Comparison of ENCODE assay signal across 16 mouse cellular contexts in the genomic region with DNA sequence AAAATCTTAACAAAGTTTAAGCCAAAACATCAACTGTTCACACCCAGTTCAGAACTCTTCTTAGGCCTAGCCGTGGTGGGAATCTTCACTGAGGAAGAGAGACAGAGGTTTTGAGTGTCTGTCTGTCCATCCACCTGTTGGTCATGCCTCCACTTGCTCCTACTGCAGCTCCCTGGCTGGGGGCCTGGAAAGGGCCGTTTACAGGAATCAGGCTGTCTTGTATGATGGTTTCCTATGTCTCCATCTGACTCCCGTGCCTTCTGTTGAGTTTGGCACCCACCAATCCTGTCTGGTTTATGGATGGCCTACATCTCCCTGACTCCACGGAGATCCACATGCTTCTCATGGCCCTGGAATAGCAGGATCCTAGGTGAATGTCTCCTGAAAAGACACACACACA.
"Had no signal": no experiment of that assay in that cellular context is flagged by ENCODE, and none has a peak within 500 bp of the region (broad histone marks: within the 10 kb centered on the region; RNA-seq: fewer than 3 reads in every experiment).

No protein-coding gene starts in this region.

- DNase-seq: retina, postnatal 1 day; right cerebral cortex, adult 18-20 months; right cerebral cortex, postnatal 14 days; right cerebral cortex, postnatal 25 days; right cerebral cortex, postnatal 4 days; spleen, adult 18-20 months; thymus, adult 18-20 months; thymus, adult 2 months; thymus, postnatal 14 days; thymus, postnatal 25 days; thymus, postnatal 36 days; thymus, postnatal 4 days had no signal

- H3K4me2 ChIP-seq: neural tube, embryonic 13.5 days; neural tube, embryonic 15.5 days; stomach, embryonic 15.5 days had no signal

- H3K9ac ChIP-seq: neural tube, embryonic 13.5 days; neural tube, embryonic 15.5 days; stomach, embryonic 15.5 days had no signal

- H3K9me3 ChIP-seq: neural tube, embryonic 13.5 days; neural tube, embryonic 15.5 days; stomach, embryonic 15.5 days had no signal

- H3K27me3 ChIP-seq: neural tube, embryonic 13.5 days; neural tube, embryonic 15.5 days; stomach, embryonic 15.5 days had no signal

- H3K4me3 ChIP-seq: neural tube, embryonic 13.5 days; neural tube, embryonic 15.5 days; stomach, embryonic 15.5 days had no signal

- H3K27ac ChIP-seq: neural tube, embryonic 13.5 days; neural tube, embryonic 15.5 days; stomach, embryonic 15.5 days; stomach, postnatal 0 days had no signal

- H3K36me3 ChIP-seq: neural tube, embryonic 13.5 days; neural tube, embryonic 15.5 days; stomach, embryonic 15.5 days had no signal
